Mouse (Mus musculus) right cerebral cortex, adult 18-20 months (tissue): ENCODE measurements around the gene Rerg.
"Not testable (repeated sequence)": the region's sequence is repeated elsewhere in the genome, so short reads cannot be mapped to it uniquely, and the experiment has no call there.

Experiments used
- DNase-seq: peaks from one replicate; pipeline ENCODE4 v3.0.0; 2022; ENCODE audit warnings: mixed read lengths

Gene Rerg

DNA sequence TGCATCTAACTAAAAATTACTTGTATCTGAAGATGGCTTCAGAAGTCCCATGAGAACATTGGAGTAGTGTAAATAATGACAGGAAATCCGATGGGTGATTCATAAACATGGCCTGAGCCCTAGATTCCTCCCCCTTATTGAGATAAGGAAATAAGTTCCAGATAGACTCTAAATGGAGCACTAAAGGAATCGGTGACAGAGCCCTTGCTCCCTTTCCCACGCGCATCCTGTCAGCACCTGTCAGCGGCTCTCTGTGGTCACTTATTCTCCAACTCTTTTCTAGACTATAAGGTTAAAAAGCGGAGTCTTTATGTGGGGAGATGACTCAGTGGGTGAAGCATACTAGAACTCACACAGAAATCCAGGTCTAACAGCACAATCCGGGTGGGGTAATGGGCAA lies 104.8 kb downstream of the Rerg start:
- no peak for DNase-seq

DNA sequence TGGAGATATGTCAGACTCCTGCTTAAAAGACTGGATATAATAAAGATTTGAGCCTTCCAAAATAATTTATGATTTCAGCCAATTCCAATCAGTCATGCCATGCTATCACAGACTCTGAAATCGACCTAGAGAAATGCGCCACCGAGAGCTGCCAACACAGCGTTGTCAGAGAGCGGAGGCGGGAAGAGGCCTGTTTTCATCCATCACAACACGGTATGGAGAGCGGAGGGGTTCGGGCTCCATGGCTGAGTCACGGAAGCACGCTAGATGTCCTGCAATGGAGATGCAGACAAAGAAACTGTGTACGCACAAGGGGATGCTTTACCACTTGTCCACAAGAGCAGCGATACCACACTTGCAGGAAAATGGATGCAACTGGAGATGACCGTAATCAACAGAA lies 105.5 kb downstream of the Rerg start:
- peak; percentile 10 for DNase-seq

DNA sequence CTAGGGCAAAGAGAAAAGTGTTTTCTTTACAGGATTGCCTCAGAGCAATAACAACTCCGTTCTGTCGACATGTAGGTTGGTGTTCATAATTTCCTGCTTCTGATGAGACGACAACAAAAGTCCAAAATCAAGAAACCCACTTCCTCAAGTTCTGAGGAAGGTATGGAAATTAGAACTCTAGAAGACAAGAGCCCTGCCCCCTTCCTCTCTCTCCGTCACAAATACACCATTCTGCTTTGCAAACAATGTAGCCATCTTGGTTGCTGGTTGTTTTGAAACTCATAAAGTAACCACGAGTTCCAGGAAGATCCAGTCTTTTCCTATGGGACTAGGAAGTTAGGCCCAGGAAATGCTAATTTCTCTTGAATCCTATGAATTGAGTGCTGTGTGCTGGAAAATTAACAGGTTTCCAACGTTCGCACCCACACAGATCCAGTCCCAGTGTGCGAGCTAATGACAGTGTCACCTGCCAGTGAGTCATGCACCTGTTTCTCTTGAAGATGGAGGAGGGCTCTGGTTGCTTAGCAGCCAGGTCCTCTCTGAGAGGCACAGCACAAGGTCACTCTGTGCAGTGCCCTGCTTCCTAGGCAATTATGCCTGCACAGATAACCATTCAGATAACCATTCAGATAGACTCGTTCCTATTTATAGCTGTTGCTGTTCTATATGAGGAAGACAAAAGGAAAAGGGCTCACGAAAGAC lies 106.9 kb downstream of the Rerg start:
- DNase-seq, result peak; percentile 42

DNA sequence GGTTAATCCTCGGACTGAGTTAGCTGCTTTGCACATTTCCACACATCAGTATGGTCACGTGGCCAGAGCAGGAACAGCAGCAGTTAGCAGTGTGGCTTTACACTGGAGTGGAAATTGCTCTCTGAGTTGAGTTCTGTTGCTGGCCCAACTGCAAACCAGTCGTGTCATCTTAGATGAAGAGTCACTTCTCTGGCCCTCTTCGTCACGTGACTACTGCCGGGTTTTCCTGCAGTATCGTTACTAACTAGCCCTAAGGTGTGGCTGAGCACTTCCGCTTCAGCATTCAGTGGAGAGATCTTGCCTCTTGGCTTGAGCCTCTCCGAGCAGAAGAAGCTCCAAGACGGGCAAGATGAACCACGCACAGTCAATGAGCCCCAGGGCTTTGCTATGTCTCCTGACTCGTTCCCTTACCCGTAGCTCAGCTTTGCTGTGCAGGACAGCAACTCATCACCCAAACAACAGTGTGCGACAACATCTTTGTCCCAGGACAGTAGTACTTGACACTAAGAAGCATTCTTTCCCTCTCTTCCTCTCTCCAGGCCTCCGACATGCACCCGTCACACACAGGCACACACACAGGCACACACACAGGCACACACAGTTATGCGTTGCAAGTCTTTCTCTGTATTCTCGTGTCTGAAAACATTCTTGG lies 108.3 kb downstream of the Rerg start:
- no peak for DNase-seq

DNA sequence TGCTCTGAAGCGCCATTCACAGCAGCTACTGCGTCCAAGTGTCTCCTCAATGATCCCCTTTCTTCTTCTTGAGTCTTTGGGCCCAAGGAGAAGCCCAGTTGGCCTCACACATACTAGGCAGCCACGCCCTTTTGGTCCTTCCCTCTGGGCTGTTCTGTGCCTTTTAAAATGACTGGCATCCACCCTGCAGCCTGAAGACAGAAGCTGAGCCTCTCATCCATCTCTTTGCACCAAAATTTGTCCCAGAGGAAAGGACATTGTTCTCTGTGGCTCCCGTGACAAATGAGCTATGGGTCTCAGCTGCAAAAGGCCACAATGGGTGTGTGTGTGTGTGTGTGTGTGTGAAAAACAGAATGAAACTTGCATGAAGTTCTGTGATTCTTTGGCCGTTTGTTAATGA lies 109.7 kb downstream of the Rerg start:
- DNase-seq, result no peak

DNA sequence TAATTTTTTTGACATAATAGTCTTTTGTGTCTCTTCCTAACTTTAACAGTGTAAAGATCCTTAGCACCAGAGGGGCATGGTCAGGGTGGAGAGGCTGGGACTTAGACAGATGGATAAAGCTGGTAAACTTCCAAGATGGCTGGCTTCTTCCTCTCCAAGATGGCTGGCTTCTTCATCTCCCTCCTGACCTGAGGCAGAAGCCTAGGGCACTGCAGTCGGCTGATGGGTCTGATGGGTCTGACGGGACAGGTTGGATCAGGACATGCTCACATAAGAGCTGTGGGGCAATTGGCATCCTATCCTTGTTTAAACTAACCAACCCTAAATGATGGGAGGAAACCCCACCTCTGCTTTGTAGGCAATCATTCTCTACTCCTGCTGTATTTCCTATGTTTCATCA lies 112.0 kb downstream of the Rerg start:
- DNase-seq, result no peak

DNA sequence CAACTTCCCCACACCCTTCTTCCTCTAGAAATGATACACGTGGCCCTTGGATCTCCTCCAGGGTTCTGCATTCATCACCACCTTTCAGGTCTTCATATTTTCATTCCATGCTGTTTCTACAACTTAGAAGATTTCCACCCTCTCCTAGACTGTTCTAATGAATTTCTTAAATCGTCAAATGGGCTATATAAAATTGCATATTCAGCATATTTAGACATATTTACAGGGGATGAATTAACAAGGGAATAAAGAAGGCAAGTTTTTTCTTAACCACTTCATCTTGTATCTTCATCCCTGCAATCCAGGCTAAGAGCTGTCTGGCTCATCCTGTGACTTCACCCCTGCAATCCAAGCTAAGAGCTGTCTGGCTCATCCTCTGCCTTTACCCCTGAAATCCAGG lies 116.2 kb downstream of the Rerg start:
- no peak for DNase-seq

DNA sequence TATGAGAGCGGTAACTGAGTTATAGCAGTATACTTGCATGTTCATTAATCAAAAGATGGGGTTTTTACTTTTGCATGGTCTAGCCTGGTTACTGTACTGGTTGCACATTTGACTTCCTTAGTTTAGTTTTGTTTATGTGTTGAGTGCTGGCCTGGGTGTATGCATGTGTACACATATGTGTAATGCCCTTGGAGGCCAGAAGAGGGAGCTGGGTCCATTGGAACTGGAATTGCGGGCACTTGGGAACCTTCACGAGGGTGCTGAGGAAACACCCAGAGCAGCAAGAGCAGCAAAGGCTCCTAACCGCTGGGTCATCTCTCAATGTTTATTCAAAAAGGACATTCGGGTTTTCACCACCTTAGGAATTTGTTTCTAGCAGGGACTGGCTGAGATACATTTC lies 116.8 kb downstream of the Rerg start:
- no peak for DNase-seq

DNA sequence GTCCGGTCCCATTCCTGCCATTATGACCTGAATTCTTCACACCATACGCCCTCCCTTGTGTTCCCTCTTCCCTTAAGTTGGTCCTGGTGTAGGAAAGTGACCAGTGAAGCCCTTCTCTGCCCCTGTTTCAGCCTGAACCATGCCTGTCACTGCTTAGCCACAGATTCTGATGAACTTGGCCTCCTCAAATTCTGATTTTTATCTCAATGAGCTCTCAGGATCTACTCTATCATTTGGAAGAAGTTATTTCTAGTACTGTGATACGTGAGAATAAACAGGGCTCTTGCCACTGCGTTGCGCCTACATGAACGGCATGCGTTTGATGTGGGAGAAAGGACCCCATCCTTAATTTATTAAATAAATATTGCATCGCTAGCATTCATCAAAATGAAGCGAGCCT lies 117.3 kb downstream of the Rerg start:
- DNase-seq, result no peak

DNA sequence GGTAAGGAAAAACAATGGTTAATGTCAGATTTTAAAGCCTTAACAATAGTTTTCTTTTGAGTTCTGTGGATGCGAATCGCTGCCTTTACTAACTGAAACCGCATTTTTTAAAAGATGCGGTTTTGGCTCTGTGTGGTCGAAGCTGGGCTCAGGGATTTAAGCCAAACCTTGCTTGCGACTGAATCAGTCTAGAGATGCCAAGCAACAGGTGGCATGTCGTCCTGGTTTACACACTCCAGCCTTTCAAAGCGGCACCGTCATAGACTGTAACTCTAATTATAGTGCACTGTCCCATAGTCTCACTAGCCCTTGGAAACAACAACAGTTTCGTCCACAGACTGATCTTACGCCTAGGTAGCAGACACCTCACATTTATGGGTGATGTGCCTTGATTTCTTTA lies 123.3 kb downstream of the Rerg start:
- DNase-seq, result no peak

DNA sequence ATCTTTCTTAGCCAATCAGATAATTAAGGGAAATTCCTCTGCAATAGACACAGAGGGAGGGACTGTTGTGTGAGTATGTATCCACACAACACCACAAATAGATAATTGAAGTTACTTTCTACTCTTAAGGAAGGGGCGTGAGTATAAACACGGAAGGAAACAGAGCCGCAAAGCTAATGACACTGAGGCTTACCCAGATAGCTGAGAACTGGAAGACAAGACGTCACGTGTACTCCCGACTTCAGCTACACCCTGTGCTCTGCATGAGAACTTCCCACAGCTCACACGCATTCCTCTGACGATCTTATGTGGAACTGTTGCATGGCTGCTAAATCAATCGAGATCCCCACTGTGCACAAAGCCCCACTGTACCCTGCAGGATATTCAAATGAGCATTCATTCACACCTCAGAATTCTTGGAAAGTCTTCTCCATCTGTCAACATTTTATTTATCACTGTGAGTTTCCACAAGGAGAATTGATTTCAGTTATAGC lies 125.2 kb downstream of the Rerg start:
- peak; percentile 13 for DNase-seq

DNA sequence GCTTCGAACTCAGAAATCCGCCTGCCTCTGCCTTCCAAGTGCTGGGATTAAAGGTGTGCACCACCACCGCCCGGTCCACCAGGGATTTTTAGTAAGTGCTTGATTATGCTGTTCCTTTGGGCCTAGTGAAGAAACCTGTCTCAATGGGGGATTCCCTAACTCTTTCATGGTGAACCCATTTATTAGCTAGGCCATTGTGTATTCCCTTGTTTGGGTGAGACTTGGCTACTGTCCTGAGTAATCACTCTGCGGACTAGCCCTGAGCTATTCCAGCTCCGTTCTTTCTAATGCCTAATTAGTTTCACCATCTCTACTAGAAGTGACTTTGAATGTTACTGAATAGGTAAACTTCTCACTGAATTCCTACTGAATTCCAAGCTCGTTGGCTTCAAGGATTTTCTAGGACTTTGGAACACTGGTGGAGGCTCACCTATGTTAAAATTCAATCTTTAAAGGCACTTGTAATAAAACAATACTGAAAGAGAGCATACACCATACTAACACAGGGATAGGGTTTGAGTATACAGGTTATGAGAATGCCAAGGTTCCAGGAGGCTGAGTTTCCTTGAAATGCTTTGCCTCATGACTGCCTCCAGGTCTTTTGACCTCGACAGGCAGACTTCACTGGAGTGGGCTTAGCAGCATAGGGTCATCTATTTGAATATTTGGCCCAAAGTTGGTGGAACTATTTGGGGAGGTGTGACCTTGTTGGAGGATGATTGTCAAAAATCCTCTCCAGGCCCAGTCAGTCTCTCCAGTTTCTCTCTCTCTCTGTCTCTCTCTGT lies 134.5 kb downstream of the Rerg start:
- not testable (repeated sequence) for DNase-seq

DNA sequence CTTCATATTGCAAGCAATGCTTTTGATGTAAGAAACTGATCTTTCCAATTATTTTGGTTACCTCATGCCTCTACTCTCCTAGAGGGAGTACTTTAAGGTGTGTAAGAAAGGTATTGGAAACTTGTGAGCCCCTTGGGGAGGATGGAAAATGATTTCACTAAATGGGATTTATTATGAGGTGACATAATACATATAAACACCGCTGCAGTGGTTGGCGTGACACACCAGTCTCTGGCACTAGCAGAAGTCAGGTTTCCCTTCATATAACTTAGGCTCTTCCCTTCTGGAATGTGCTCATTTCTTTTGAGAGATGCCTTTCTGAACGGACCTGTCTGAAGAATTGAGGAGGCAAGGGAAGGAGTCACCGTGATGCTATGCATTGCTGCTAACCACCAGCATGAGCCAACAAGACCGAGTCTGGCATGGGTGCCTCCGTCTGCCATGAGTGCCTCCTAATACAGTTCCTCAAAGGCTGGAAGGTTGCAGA lies 139.6 kb downstream of the Rerg start:
- DNase-seq, result no peak

DNA sequence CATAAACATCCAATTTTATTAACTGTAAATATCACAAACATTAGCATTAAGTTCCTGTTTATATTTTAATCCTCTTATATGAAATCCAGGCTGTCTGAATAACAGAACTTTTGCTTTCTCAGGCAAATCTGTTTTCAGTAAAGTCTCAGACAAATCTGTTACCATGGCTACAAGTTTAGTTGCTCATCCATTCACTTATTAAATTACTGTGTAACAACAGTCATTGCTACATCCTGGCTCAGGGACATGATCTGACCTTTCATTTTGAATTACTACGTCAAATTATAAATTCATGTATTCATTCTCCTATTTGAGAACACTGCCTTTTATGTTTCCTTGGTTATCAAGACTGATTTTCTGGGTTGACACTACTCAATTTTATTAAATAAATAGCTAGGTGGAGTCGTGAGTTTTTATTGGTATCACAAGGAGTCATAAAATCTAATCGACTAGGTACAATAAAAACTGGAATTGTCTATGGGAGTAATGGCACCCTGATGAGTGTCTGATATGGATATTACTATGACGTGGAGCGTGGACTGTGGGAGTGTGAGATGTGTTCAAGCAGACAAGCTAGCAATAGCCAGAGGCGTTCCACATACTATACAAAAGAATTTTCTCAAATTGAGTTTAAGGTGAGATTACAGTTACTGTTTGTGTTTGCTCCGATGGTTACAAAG lies 140.2 kb downstream of the Rerg start:
- DNase-seq, result no peak

DNA sequence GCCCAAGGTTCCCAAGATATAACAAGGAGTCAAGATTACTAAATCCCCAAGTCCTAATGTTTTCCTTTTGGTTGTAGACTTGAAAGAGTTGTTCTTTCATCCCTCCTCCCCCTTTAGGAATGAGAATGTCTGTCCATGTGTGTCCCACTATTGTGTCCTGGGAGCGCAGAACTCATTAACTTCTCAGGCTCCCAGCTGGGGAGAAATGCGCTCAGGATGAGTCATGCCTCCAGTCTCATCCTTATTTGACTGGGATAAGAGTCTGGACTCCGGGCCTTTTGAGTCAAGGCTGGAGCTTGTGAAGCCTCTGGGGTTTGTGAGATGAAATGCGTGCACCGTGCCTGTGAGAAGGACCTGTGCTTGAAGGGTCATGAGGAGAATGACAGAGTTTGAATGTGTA lies 144.8 kb downstream of the Rerg start:
- DNase-seq, result no peak

DNA sequence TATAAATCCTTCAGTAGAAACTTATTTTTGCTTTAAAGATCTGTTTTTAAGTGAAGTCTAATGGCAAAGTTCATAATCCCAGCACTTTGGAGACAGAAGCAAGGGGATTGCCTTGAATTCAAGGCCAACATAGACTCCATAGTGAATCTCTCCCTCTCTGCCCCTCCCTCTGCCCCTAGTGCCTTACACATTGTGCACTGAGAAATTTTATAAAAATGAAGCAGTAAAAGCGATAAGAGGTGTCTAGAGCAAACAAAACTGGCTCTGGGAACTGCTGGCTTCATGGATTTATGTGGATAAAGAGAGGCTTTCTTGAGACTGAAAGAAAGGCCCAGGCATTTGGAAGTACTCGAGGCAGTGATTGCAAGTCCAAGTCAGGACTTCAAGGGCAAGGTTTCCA lies 145.8 kb downstream of the Rerg start:
- DNase-seq, result no peak

DNA sequence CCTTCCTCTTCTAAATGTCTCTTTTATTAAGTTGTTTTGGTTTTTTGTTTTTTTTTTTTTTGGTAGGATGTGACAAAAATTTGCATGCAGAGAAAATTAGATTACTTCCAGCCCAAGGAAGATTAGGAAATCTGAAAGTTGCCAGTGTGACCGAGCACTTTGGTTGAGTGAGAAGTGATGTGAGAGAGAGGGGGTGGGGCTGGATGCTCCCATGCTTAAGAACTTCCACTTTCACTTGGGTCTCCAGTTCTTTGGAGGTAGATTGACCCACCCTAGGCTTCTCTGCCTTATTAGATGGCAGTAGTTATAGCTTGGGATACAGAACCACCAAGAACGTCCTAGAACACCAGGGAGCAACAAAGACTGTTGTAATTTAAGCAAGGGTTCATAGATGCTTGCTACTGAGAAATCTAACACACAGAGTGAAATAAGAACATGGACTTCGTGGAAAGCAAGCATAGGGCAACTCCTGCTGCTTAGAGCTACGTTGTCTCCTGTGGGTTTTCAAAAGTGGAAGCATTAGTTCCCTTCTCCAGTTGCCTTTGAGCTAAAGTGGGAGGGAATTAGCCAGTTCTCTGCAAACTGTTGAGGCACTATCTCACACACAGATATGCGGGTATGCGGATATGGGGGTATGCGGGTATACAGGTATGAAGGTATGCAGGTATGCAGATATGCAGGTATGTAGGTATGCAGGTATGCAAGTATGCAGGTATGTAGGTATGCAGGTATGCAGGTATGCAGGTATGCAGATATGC lies 152.9 kb downstream of the Rerg start:
- no peak for DNase-seq

DNA sequence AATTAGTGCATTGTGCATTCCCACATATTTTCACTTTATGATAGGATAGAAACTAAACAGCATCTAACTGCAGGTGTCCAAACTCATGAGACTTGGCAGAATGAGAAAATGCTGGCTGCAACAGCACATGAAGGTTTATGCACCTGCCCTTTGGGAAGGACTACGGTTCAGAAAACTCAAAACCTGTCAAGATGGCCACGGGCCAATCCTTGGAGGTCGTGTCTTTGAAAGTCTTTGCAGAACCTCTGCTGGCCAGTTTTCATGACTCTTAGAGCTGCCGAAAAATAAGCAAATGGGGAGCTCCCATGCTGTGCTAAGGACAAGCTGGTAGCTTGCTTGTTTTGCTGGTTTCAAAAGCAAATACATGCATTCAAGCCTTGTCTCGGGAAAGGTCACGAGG lies 156.0 kb downstream of the Rerg start:
- no peak for DNase-seq

DNA sequence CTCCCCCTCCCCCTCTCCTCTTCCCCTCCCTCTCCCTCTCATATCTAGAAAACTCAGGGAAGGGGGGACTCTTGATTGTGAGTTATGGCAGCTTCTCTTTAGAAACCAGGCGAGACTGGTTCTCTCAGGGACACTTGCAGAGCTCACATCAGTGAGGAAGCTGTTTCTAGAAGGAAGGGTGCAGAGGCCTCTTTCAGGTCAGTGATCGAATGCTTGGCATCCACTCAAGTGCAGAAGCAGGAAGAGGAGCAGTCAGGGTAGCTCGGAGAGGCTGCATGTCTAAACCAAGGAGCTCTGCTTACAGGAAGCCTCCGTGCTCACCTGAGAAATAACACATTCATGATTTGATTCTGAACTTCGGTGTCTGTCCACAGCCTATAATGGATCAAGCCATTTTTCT lies 159.1 kb downstream of the Rerg start:
- DNase-seq, result no peak
